Mouse (Mus musculus) lung, embryonic 15.5 days (tissue): ENCODE measurements around the gene Gdf5. TPM values are rescaled to one million over a fixed set of nuclear protein-coding genes. Genes with fewer than 3 reads are reported as not detected.
A peak's percentile ranks its signal among the peaks of the same experiment; 100 is the strongest.

Experiments used
- ATAC-seq: fragments of 200-750 bp; cut with Nextera tagmentation; 2 replicates; pipeline ENCODE4 v1.8.0; 2017; ENCODE audit warnings: moderate number of reproducible peaks, borderline replicate concordance; ENCODE audit not compliant: low FRiP score, low TSS enrichment; ENCODE audit errors: extremely low read depth
- H3K27ac ChIP-seq: fragments of 300-500 bp; sonication (generic); 2 replicates; pipeline ENCODE4 v1.5.1; 2015; ENCODE audit warnings: moderate library complexity, mild to moderate bottlenecking, inconsistent platforms
- H3K27me3 ChIP-seq: fragments of 300-500 bp; sonication (generic); 2 replicates; pipeline ENCODE4 v1.6.1; 2015; ENCODE audit warnings: inconsistent platforms
- H3K36me3 ChIP-seq: fragments of 300-500 bp; sonication (generic); 2 replicates; pipeline ENCODE4 v1.6.1; 2015; ENCODE audit warnings: inconsistent platforms
- H3K4me1 ChIP-seq: fragments of 300-500 bp; sonication (generic); 2 replicates; pipeline ENCODE4 v1.6.1; 2015; ENCODE audit warnings: inconsistent platforms
- H3K4me2 ChIP-seq: fragments of 300-500 bp; sonication (generic); 2 replicates; pipeline ENCODE4 v1.6.1; 2015; ENCODE audit warnings: inconsistent platforms, mild to moderate bottlenecking, moderate library complexity
- H3K4me3 ChIP-seq: fragments of 300-500 bp; sonication (generic); 2 replicates; pipeline ENCODE4 v1.5.1; 2015; ENCODE audit warnings: mild to moderate bottlenecking, inconsistent platforms
- H3K9ac ChIP-seq: fragments of 300-500 bp; sonication (generic); 2 replicates; pipeline ENCODE4 v1.6.1; 2015; ENCODE audit warnings: inconsistent platforms
- H3K9me3 ChIP-seq: fragments of 300-500 bp; sonication (generic); 2 replicates; pipeline ENCODE4 v1.6.1; 2016; ENCODE audit warnings: inconsistent platforms
- WGBS: fragments of 180-500 bp; shearing (Covaris S2); methylation state at CpG from one replicate; pipeline ENCODE4 v1.1.7; 2015; 5-methylcytosine and 5-hydroxymethylcytosine counted together
- polyA plus RNA-seq: library from polyadenylated mRNA; unstranded; fragments of >200 nt; fragmentation: Nextera tagmentation; extraction: Ambion mirVana; gene quantifications from 2 replicates; pipeline ENCODE4 v1.2.1, GENCODE M21; 2015

Gene Gdf5
- polyA plus RNA-seq = 0.34 and 0.57 TPM in 2 replicates

DNA sequence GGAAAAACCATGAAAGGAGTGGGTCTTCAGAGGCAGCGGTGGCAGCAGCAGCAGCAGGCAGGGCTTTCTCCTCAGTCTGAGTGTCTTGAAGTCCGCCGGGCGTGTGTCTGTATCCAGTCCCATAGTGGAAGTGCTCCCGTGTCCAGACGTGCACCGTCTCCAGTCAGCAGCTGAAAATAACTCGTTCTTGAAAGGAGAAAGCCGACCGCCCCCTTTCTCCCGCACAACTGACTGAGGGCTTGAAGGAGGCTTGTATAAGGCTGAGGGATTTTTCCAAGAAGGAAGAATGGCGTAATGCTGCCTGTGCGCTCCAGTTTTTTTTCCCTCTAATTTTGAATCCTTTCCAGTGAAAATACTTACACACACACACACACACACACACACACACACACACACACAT is at the start of gene Gdf5:
Gene Gdf5, minus strand, starts transcription at position 244 of the 400 bp plus-strand sequence.
- H3K9me3 ChIP-seq = no peaks in the 10 kb centered on the region
- 31% methylated on average over 13 of the region's 13 CpGs for WGBS
- H3K4me2 ChIP-seq = no peak within 1 kb of the TSS
- H3K9ac ChIP-seq = no peak within 1 kb of the TSS
- H3K4me3 ChIP-seq = no peak within 1 kb of the TSS
- H3K27me3 ChIP-seq = peaks cover 14% of the 10 kb centered on the region; the same call in 1 of the 2 replicates
- H3K4me1 ChIP-seq = peaks cover 30% of the 10 kb centered on the region; the same call in 1 of the 2 replicates
- no peak for ATAC-seq
- H3K36me3 ChIP-seq = no peaks in the 10 kb centered on the region
- no peak within 1 kb of the TSS for H3K27ac ChIP-seq

DNA sequence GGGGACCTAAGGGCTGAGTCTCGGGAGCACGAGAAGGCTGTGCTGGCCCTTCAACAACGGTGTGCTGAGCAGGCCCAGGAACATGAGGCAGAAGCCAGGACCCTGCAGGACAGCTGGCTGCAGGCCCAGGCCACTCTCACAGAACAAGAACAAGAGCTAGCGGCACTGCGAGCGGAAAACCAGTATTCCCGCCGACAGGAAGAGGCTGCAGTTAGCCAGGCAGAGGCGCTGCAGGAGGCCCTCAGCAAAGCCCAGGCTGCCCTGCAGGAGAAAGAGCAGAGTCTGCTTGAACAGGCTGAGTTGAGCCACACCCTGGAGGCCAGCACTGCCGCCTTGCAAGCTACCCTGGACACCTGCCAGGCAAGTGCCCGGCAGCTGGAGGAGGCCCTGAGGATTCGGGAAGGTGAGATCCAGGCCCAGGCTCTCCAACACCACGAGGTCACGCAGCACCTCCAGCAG is 46.7 kb upstream of the Gdf5 start:
- peaks cover 97% of the 10 kb centered on the region for H3K36me3 ChIP-seq
- H3K4me2 ChIP-seq = no peak overlapping the region
- H3K4me3 ChIP-seq = no peak overlapping the region
- no peak overlapping the region for H3K27ac ChIP-seq
- 69% methylated on average over 14 of the region's 14 CpGs for WGBS
- no peak overlapping the region for H3K9ac ChIP-seq
- no peaks in the 10 kb centered on the region for H3K27me3 ChIP-seq
- no peaks in the 10 kb centered on the region for H3K9me3 ChIP-seq
- H3K4me1 ChIP-seq = no peaks in the 10 kb centered on the region
- peak; percentile 43; the same call in 1 of the 2 replicates for ATAC-seq

DNA sequence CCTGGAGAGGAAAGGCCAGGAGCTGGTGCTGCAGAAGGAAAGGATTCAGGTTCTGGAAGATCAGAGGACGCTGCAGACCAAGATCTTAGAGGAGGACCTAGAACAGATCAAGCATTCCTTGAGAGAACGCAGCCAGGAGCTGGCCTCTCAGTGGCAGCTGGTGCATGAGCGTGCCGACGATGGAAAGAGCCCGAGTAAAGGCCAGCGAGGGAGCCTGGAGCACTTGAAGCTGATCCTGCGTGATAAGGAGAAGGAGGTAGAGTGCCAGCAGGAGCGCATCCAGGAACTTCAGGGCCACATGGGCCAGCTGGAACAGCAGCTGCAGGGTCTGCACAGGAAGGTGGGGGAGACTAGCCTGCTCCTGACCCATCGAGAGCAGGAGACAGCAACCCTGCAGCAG is 46.0 kb upstream of the Gdf5 start:
- Histone ChIP-seq H3K4me1 (no peaks in the 10 kb centered on the region), H3K27me3 (no peaks in the 10 kb centered on the region), H3K9ac (no peak overlapping the region), H3K4me3 (no peak overlapping the region), H3K9me3 (no peaks in the 10 kb centered on the region), H3K36me3 (peaks cover 96% of the 10 kb centered on the region), H3K4me2 (no peak overlapping the region), H3K27ac (no peak overlapping the region)
- WGBS = 83% methylated on average over 10 of the region's 10 CpGs
- ATAC-seq = no peak

DNA sequence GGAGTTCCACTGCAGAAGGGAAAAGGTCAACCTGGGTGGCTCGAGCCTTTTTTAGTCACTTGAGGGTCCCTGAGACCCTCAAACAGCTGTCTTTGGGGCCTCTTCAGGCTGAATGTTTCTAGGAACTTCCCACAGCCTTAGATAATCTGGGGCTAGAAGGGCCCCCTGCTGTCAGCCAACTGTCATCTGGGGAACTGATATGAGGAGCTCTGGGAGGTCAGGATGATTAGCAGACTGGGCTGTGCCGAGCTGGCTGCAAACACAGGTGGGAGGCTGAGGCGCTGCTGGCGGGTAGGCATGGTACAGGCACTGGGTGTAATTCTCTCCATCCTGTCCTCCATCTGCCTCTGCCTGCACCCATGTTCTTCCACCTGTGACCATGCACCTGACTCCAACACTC is 43.9 kb upstream of the Gdf5 start:
- Histone ChIP-seq H3K27ac (no peak overlapping the region), H3K9me3 (no peaks in the 10 kb centered on the region), H3K4me2 (no peak overlapping the region), H3K27me3 (no peaks in the 10 kb centered on the region), H3K36me3 (peaks cover 98% of the 10 kb centered on the region), H3K9ac (no peak overlapping the region), H3K4me3 (no peak overlapping the region), H3K4me1 (no peaks in the 10 kb centered on the region)
- 50% methylated on average over 4 of the region's 4 CpGs for WGBS
- ATAC-seq = no peak

DNA sequence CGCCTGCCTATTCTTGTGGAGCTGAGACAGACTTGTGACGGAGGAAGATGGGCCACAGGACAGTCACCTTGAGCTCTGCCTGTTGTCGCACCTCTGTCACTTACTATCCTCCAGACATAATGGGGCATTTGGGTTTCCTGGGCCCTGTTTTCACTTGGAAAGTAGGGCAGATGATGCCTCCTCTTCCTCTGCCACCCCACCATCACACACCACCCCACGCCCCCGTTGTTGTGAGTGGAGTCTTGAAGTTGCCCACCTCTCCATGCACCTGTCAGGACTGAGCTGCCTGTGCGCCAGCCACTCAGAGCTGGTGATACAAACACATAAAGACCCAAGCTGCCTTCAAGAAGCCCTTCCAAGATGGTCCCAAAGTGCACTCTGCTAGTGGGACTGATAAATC is 42.0 kb upstream of the Gdf5 start:
- Histone ChIP-seq H3K4me1 (no peaks in the 10 kb centered on the region), H3K4me2 (no peak overlapping the region), H3K27me3 (no peaks in the 10 kb centered on the region), H3K9me3 (no peaks in the 10 kb centered on the region), H3K9ac (no peak overlapping the region), H3K4me3 (no peak overlapping the region), H3K27ac (no peak overlapping the region), H3K36me3 (peaks cover 95% of the 10 kb centered on the region)
- 97% methylated on average over 6 of the region's 6 CpGs for WGBS
- ATAC-seq = no peak

DNA sequence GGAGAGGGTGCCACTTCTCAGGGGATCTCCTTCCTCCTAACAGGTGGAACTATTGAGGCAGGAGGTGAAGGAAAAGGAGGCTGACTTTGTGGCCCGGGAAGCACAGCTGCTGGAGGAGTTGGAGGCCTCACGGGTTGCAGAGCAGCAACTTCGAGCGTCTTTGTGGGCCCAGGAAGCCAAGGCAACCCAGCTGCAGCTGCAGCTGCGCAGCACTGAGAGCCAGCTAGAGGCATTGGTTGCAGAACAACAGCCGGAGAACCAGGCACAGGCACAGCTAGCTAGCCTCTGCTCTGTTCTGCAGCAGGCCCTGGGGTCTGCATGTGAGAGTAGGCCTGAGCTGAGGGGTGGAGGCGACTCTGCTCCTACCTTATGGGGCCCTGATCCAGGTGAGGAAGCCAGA is 40.6 kb upstream of the Gdf5 start:
- no peak overlapping the region for H3K4me2 ChIP-seq
- peaks cover 94% of the 10 kb centered on the region for H3K36me3 ChIP-seq
- no peaks in the 10 kb centered on the region for H3K27me3 ChIP-seq
- no peak overlapping the region for H3K9ac ChIP-seq
- ATAC-seq = no peak
- H3K4me3 ChIP-seq = no peak overlapping the region
- 86% methylated on average over 7 of the region's 7 CpGs for WGBS
- H3K27ac ChIP-seq = no peak overlapping the region
- no peaks in the 10 kb centered on the region for H3K9me3 ChIP-seq
- H3K4me1 ChIP-seq = no peaks in the 10 kb centered on the region

DNA sequence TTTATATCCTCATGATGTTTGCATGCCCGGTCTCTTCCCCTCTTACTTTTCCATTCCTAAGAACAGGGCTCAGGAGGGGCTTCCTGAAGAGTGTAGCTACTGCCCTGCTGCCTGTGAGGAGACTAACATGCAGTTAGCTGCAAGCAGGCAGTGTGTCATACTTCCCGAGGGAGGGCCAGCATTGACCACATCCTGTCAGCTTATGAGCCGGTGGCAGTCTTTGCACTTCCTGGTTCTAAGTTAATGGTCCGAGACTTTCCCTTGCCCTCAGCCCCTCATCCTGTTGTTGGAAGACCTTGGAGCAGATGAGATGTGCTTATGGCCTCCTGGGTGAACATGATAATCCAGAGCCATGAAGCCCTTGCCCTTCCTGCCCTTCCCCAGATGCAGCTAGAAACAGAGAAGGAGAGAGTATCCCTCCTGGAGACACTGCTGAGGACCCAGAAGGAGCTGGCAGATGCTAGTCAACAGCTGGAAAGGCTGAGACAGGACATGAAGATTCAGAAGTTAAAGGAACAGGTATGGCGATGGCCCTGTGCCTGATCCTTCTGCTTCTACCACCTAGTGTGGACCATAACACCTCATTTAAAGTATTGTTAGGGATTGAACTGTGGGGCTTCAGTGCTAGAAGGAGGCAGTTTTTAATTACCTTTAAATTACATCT is 34.3 kb upstream of the Gdf5 start:
- Histone ChIP-seq H3K4me2 (no peak overlapping the region), H3K9ac (no peak overlapping the region), H3K4me1 (no peaks in the 10 kb centered on the region), H3K27ac (no peak overlapping the region), H3K27me3 (no peaks in the 10 kb centered on the region), H3K36me3 (peaks cover 86% of the 10 kb centered on the region), H3K4me3 (no peak overlapping the region), H3K9me3 (no peaks in the 10 kb centered on the region)
- ATAC-seq = no peak
- 78% methylated on average over 5 of the region's 5 CpGs for WGBS

DNA sequence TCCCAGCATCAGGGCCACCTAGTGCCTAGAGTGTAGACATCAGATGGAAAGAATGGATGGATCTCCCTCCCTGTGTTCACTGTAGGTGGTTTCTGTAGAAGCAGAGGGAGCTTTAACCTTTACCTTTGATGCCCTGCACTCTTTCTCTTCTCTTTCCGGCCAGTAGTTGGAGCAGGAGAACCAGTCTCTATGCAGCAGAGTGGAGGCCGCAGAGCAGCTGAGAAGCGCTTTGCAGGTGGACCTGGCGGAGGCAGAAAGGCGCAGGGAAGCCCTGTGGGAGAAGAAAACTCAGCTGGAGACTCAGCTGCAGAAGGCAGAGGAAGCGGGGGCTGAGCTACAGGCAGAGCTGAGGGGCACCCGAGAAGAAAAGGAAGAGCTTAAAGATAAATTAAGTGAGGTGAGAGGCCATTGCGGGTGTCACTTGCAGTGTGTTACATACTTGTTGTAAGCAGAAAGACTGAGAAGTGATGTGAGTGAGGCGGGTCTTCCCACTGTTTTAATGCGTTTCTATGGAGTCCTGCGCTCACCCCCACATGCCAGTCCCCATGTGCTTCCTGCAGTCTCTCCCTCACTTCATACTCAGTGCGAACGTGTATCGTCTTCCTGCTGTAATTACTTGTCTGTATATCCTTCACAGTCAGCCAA is 29.0 kb upstream of the Gdf5 start:
- Histone ChIP-seq H3K36me3 (peaks cover 83% of the 10 kb centered on the region), H3K4me3 (no peak overlapping the region), H3K9ac (no peak overlapping the region), H3K9me3 (no peaks in the 10 kb centered on the region), H3K27ac (no peak overlapping the region), H3K4me1 (no peaks in the 10 kb centered on the region), H3K4me2 (no peak overlapping the region), H3K27me3 (no peaks in the 10 kb centered on the region)
- WGBS = 67% methylated on average over 14 of the region's 14 CpGs
- no peak for ATAC-seq

DNA sequence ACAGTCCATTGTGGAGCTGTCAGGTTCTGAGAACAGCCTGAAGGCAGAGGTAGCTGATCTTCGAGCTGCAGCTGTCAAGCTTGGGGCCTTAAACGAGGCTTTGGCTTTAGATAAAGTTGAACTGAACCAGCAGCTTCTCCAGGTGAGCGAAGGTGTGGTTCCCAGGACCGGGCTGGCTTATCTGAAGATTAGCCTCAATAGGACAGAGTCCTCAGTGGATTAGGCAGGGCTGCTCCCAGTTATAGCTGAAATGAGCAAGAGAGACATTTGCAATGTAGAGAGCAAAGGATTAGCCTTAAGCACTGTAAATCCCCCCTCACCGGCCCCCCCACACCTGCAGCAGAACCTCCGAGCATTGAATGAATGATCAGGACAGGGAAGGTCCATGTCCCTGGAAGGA is 28.2 kb upstream of the Gdf5 start:
- Histone ChIP-seq H3K9ac (no peak overlapping the region), H3K27ac (no peak overlapping the region), H3K9me3 (no peaks in the 10 kb centered on the region), H3K4me3 (no peak overlapping the region), H3K36me3 (peaks cover 85% of the 10 kb centered on the region), H3K4me1 (no peaks in the 10 kb centered on the region), H3K4me2 (no peak overlapping the region), H3K27me3 (no peaks in the 10 kb centered on the region)
- no peak for ATAC-seq
- WGBS = 86% methylated on average over 6 of the region's 6 CpGs

DNA sequence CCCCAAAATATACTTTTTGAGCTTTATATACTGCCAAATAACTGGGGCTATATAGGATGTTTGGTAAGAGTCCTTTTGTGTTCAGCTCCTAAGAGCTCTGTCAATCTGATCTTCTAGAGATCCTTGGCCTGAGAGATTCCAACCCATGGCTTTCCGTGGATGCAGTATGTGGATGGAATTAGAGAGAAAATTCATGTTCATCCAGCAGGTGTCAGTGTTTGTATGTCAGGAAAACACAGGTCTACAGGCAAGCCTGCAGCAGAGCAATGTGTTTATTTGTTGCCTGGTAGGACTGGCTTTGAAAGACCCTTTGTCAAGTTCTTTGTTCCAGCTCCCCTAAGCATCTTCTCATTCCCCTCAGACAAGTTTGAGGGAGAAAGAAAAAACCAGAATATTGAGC is 17.8 kb upstream of the Gdf5 start:
- no peaks in the 10 kb centered on the region for H3K9me3 ChIP-seq
- ATAC-seq = no peak
- no peaks in the 10 kb centered on the region for H3K27me3 ChIP-seq
- H3K4me3 ChIP-seq = no peak overlapping the region
- 34% methylated on average over 1 of the region's 1 CpGs for WGBS
- peaks cover 4% of the 10 kb centered on the region; the same call in 1 of the 2 replicates for H3K4me1 ChIP-seq
- no peak overlapping the region for H3K9ac ChIP-seq
- no peak overlapping the region for H3K4me2 ChIP-seq
- H3K27ac ChIP-seq = no peak overlapping the region
- peaks cover 49% of the 10 kb centered on the region for H3K36me3 ChIP-seq

DNA sequence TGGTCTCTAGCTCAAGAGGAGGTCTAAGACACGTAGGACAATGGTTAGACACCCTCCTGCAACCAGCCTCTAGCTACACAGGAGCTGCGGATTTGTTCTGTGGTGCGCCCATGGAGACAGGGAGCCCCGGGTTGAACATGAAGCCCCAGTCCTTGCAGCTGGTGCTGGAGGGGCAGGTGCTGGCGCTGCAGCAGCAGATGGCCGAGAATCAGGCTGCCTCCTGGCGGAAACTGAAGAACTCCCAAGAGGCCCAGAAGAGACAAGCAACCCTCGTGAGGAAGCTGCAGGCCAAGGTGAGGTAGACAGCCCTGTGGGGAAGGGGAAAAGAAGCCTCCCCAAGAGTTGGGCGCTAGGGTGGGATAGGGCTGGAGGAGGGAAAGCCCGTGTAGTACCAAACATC is 16.7 kb upstream of the Gdf5 start:
- no peak for ATAC-seq
- Histone ChIP-seq H3K27me3 (no peaks in the 10 kb centered on the region), H3K4me2 (no peak overlapping the region), H3K27ac (no peak overlapping the region), H3K36me3 (peaks cover 40% of the 10 kb centered on the region), H3K9ac (no peak overlapping the region), H3K9me3 (no peaks in the 10 kb centered on the region), H3K4me3 (no peak overlapping the region), H3K4me1 (peaks cover 13% of the 10 kb centered on the region)
- 81% methylated on average over 10 of the region's 10 CpGs for WGBS

DNA sequence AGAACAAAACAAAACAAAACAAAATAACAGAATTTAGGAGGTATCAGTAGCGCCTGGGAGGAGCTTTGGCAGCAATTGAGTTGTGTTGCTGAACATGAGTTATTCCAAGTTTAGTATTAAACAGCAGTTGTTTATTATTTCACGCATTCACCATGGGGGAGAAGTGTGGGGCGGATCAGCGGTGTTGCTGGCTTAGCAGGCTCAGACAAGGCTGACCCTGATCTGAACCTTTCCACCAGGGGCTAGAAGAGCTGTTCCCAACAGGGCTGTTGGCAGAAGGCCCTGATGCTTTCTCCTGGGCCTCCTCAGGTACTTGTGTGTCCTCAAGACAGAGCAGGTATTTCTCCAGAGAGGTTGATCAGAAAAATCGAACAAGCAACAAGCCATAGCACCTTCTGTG is 14.8 kb upstream of the Gdf5 start:
- Histone ChIP-seq H3K9ac (no peak overlapping the region), H3K9me3 (no peaks in the 10 kb centered on the region), H3K4me1 (peaks cover 13% of the 10 kb centered on the region), H3K4me2 (no peak overlapping the region), H3K27me3 (no peaks in the 10 kb centered on the region), H3K27ac (no peak overlapping the region), H3K4me3 (no peak overlapping the region), H3K36me3 (peaks cover 27% of the 10 kb centered on the region)
- 68% methylated on average over 5 of the region's 5 CpGs for WGBS
- ATAC-seq = no peak
